Mouse (Mus musculus) cerebellum, adult 2 months (tissue): ENCODE data around the gene Cd38.

Experiments
- CTCF ChIP-seq: fragments of 200-500 bp; IDR thresholded peaks from 2 replicates; pipeline ENCODE4 v1.5.1; 2011; ENCODE audit warnings: low read depth, mild to moderate bottlenecking, control low read depth, low read length, moderate library complexity, borderline replicate concordance; ENCODE audit not compliant: insufficient read depth
- POLR2A ChIP-seq: fragments of 200-500 bp; IDR thresholded peaks from 2 replicates; pipeline ENCODE4 v1.6.1; 2011; ENCODE audit warnings: low read length, control low read depth, borderline replicate concordance; ENCODE audit not compliant: insufficient read depth

GRCm38 (mm10) chr5:43921877-43922276 is 53.5 kb downstream of the Cd38 start:
- TF ChIP-seq POLR2A (no peak), CTCF (no peak)
